Mouse (Mus musculus): ENCODE data around the gene Tnfrsf14. TPM values are rescaled to one million over a fixed set of nuclear protein-coding genes. Genes with fewer than 3 reads are reported as not detected.

Gene Tnfrsf14
- polyA plus RNA-seq, 2 experiments: 37.0 to 122 TPM

DNA sequence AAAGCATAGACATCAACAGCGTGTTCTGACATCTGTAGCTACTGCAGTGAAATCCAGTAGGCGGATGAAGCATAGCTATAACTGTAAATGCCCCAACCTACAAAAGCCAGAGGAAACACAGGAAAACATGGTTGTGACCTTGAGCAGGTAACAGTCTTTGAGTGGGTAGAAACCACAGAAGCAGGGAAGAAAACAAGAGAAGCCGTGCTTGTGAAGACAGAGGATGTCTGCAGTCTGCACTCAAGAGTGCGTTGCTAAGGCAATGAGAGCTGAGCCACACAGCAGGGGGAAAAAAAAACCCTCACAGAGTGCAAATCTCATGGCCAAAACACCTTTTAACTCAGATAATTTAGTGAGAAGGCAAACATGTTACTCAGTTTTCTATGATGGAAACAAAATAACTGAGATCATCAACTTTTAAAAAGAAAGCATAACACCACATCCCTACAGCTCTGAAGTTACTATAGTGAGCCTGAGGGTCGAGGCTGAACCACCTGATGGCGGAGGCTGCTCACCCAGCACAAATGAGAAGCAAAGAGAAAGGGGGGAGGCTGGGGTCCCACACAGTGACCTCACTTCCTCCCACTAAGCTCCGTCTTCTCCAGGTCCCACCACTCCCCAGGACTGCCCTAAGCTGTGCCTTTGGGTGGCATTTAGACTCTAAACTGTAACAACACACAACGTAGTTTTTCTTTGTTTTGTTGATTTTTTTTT lies 8.3 kb upstream of the Tnfrsf14 start:
- WGBS (ENCODE audit: insufficient replicate concordance): 57% methylated on average over 8 of the region's 8 CpGs
- Histone ChIP-seq H3K9ac (replicated peaks) (no peak overlapping the region), H3K4me1 (replicated peaks; ENCODE audit: control insufficient read depth in 2 of 2, insufficient read depth in 2 of 2, low read length in 1 of 2) (no peaks in the 10 kb centered on the region)

DNA sequence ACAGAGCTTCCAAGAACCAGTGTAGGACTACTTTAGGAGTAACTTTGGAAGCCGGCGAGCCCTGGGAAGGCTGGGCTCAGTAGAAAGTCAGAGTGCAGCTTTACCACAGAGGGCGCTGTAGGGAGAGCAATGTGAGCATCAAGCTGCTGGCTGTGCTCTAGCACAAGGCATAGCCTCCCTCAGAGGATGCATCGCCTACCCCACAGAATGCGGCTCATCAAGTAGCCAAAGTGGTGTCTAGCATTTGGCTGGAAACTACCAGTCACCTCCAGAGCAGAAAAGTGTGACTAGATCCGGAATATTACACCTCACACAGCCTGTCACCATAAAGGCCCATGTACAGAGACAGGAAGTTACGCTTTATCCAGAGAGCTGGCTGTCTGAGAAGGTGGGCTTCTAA lies 7.4 kb upstream of the Tnfrsf14 start:
- no peak overlapping the region for H3K4me2 ChIP-seq (ENCODE audit: low read depth)
- DNase-seq (ENCODE audit: low read depth in 3 of 3, low spot score in 3 of 3) (no peak), ATAC-seq (ENCODE audit: insufficient read depth) (no peak)
- H3K36me3 ChIP-seq (replicated peaks; ENCODE audit: control insufficient read depth, insufficient read depth, low read depth): no peaks in the 10 kb centered on the region
- 78% methylated on average over 7 of the region's 7 CpGs for WGBS (ENCODE audit: insufficient replicate concordance)
- H3K27me3 ChIP-seq (ENCODE audit: control insufficient read depth, insufficient read depth, low read length): no peaks in the 10 kb centered on the region
- H3K9ac ChIP-seq (replicated peaks): no peak overlapping the region
- no peak overlapping the region for H3K4me3 ChIP-seq (ENCODE audit: insufficient read depth in 1 of 2, low read depth in 2 of 2, low read length in 2 of 2)
- H3K4me1 ChIP-seq (replicated peaks; ENCODE audit: control insufficient read depth in 2 of 2, insufficient read depth in 2 of 2, low read length in 1 of 2): no peaks in the 10 kb centered on the region
- TF ChIP-seq CTCF (IDR thresholded peaks at IDR 0.05; ENCODE audit: low read depth): peak; percentile 65
- no peak for TF ChIP-seq EP300 (IDR thresholded peaks at IDR 0.05; ENCODE audit: low read depth)
- H3K9me3 ChIP-seq (ENCODE audit: control insufficient read depth, low read length): no peaks in the 10 kb centered on the region
- H3K27ac ChIP-seq: no peak overlapping the region

More for the DNA sequence above, 8.3 kb upstream of the Tnfrsf14 start:
- H3K4me2 ChIP-seq (ENCODE audit: low read depth): no peak overlapping the region
- no peaks in the 10 kb centered on the region for H3K9me3 ChIP-seq (ENCODE audit: control insufficient read depth, low read length)
- H3K4me3 ChIP-seq (ENCODE audit: insufficient read depth in 1 of 2, low read depth in 2 of 2, low read length in 2 of 2): no peak overlapping the region
- no peaks in the 10 kb centered on the region for H3K36me3 ChIP-seq (replicated peaks; ENCODE audit: control insufficient read depth, insufficient read depth, low read depth)
- DNase-seq (ENCODE audit: low read depth in 3 of 3, low spot score in 3 of 3) (no peak), ATAC-seq (ENCODE audit: insufficient read depth) (no peak)
- TF ChIP-seq EP300 (IDR thresholded peaks at IDR 0.05; ENCODE audit: low read depth) (no peak), CTCF (IDR thresholded peaks at IDR 0.05; ENCODE audit: low read depth) (no peak)
- no peak overlapping the region for H3K27ac ChIP-seq
- no peaks in the 10 kb centered on the region; the same call in 1 of the 2 replicates for H3K27me3 ChIP-seq (ENCODE audit: control insufficient read depth, insufficient read depth, low read length)

DNA sequence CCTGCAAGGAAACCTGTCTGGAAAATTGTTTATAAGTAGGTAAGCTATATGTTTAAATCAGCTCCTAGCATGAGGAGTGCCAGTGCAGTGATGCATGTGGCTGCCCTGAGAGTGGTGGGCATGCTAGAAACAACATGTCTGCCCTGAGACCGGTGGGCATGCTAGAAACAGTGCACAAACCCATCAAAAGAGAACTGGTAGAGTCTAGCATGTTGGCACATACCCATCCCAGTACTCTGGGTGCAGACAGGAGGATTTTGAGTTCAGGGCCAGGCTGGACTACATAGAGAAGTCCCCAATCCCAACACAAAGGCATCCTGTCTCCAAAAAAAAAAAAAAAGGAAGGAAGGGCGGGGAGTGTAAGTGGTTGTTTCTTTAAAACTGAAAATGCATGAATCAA lies 6.4 kb upstream of the Tnfrsf14 start:
- Histone ChIP-seq H3K4me1 (replicated peaks; ENCODE audit: control insufficient read depth in 2 of 2, insufficient read depth in 2 of 2, low read length in 1 of 2) (peaks cover 6 to 7% of the 10 kb centered on the region in 2 experiments), H3K9me3 (ENCODE audit: control insufficient read depth, low read length) (no peaks in the 10 kb centered on the region), H3K27me3 (ENCODE audit: control insufficient read depth, insufficient read depth, low read length) (no peaks in the 10 kb centered on the region), H3K27ac (no peak overlapping the region), H3K4me3 (ENCODE audit: insufficient read depth in 1 of 2, low read depth in 2 of 2, low read length in 2 of 2) (no peak overlapping the region), H3K9ac (replicated peaks) (no peak overlapping the region), H3K4me2 (ENCODE audit: low read depth) (no peak overlapping the region), H3K36me3 (replicated peaks; ENCODE audit: control insufficient read depth, insufficient read depth, low read depth) (no peaks in the 10 kb centered on the region)
- 72% methylated on average over 2 of the region's 2 CpGs for WGBS (ENCODE audit: insufficient replicate concordance)
- TF ChIP-seq EP300 (IDR thresholded peaks at IDR 0.05; ENCODE audit: low read depth) (no peak), CTCF (IDR thresholded peaks at IDR 0.05; ENCODE audit: low read depth) (no peak)
- DNase-seq (ENCODE audit: low read depth in 3 of 3, low spot score in 3 of 3) (no peak), ATAC-seq (ENCODE audit: insufficient read depth) (no peak)

DNA sequence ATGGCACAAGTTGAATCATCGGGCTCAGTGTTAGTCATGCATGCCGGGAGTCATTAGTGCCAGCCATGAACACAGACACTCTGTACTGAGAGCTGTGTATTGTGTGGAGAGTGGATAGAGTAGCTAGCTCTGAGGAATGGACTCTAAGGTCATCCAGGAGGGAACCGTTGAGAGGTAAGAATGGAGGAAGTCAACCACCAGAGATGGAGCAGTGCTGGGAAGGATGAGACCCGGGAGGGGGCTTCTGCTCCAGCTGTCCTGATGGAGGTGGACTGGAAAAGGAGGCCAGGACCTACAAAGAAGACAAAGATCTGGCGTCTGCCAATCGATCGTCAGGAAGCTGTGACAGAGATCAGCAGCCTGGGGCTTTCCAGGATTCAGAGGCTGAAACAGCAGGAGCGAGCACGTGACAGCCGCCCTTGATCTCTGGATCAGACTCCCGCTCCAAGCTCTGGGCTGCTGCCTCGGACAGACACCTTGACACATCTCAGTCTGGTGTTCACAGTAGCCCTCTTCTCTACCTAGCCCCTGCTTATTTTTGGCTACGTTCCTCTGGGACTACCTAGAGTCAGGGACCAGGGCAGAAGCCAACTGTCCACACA lies 5.0 kb upstream of the Tnfrsf14 start:
- no peaks in the 10 kb centered on the region for H3K27me3 ChIP-seq (ENCODE audit: control insufficient read depth, insufficient read depth, low read length)

DNA sequence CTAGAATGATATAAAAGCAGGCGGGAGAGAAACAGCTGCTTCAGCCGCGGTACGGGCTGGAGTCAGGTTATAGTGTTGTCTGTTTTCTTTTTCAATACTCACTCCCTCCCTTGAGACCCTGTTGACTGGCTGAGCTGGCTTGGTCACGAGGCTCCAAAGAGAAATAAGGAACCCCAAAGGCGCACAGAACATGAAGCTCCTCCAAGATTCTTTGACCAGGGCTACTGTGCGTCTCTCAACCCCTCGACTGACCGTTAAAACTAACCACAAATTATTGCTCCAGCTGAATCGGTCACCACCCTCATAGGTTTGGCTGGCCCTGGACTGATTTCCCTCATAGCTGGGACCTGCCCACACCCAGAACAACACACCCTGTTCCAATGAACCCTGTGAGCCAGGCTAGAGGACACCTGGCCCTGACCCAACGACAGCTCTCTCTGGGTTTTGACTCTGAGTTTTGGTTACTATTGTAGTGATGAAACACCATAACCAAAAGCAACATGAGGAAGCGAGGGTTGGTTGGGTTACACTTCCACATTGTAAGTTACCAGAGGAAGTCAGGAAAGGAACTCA lies 811 bp upstream of the Tnfrsf14 start:
- Histone ChIP-seq H3K4me2 (ENCODE audit: low read depth) (peak overlapping the region; percentile 76), H3K36me3 (replicated peaks; ENCODE audit: control insufficient read depth, insufficient read depth, low read depth) (peaks cover 26% of the 10 kb centered on the region), H3K9ac (replicated peaks) (peak overlapping the region; percentile 97), H3K4me1 (replicated peaks; ENCODE audit: control insufficient read depth in 2 of 2, insufficient read depth in 2 of 2, low read length in 1 of 2) (peaks cover 39 to 42% of the 10 kb centered on the region in 2 experiments), H3K27me3 (ENCODE audit: control insufficient read depth, insufficient read depth, low read length) (no peaks in the 10 kb centered on the region), H3K9me3 (ENCODE audit: control insufficient read depth, low read length) (no peaks in the 10 kb centered on the region), H3K4me3 (ENCODE audit: insufficient read depth in 1 of 2, low read depth in 2 of 2, low read length in 2 of 2) (peak overlapping the region; percentile 90 to 95), H3K27ac (peak overlapping the region; percentile 98)
- 11% methylated on average over 12 of the region's 12 CpGs for WGBS (ENCODE audit: insufficient replicate concordance)
- peak in 1 of 3 experiments; percentile 70 for DNase-seq (ENCODE audit: low read depth in 3 of 3, low spot score in 3 of 3)
- peak; percentile 72 for ATAC-seq (ENCODE audit: insufficient read depth)
- no peak for TF ChIP-seq CTCF (IDR thresholded peaks at IDR 0.05; ENCODE audit: low read depth)
- TF ChIP-seq EP300 (IDR thresholded peaks at IDR 0.05; ENCODE audit: low read depth): 0 out of 2 replicates have a peak, but pooled peaks have one; percentile 4

More for the DNA sequence above, 5.0 kb upstream of the Tnfrsf14 start:
- TF ChIP-seq CTCF (IDR thresholded peaks at IDR 0.05; ENCODE audit: low read depth) (no peak), EP300 (IDR thresholded peaks at IDR 0.05; ENCODE audit: low read depth) (no peak)
- H3K36me3 ChIP-seq (replicated peaks; ENCODE audit: control insufficient read depth, insufficient read depth, low read depth): no peaks in the 10 kb centered on the region
- H3K27ac ChIP-seq: no peak overlapping the region
- H3K9me3 ChIP-seq (ENCODE audit: control insufficient read depth, low read length): no peaks in the 10 kb centered on the region
- H3K4me2 ChIP-seq (ENCODE audit: low read depth): no peak overlapping the region
- WGBS (ENCODE audit: insufficient replicate concordance): 60% methylated on average over 13 of the region's 13 CpGs
- no peak overlapping the region for H3K4me3 ChIP-seq (ENCODE audit: insufficient read depth in 1 of 2, low read depth in 2 of 2, low read length in 2 of 2)
- DNase-seq (ENCODE audit: low read depth in 3 of 3, low spot score in 3 of 3): no peak
- H3K9ac ChIP-seq (replicated peaks): no peak overlapping the region
- no peak for ATAC-seq (ENCODE audit: insufficient read depth)
- peaks cover 20% of the 10 kb centered on the region in 2 experiments for H3K4me1 ChIP-seq (replicated peaks; ENCODE audit: control insufficient read depth in 2 of 2, insufficient read depth in 2 of 2, low read length in 1 of 2)
